Mouse (Mus musculus) lung, adult 2 months (tissue): Measurements from ENCODE around the gene Igfbp6. TPM values are rescaled to one million over a fixed set of nuclear protein-coding genes. Genes with fewer than 3 reads are reported as not detected.

ENCODE experiments used
- DNase-seq: peaks from one replicate; pipeline ENCODE4 v3.0.0; 2022
- H3K4me1 ChIP-seq: fragments of 200-500 bp; 2 replicates; pipeline ENCODE4 v1.6.1; 2011; ENCODE audit warnings: low read length; ENCODE audit not compliant: control insufficient read depth, insufficient read depth
- H3K4me3 ChIP-seq: fragments of 200-500 bp; replicated peaks from 2 replicates; pipeline ENCODE3; 2011; ENCODE audit warnings: low read depth, mild to moderate bottlenecking, control low read depth, low read length; ENCODE audit errors: extremely low read depth
- CTCF ChIP-seq: fragments of 200-500 bp; IDR thresholded peaks from 2 replicates; pipeline ENCODE4 v1.5.1; 2011; ENCODE audit warnings: mild to moderate bottlenecking, low read length, control low read depth; ENCODE audit not compliant: insufficient read depth
- POLR2A ChIP-seq: fragments of 200-500 bp; IDR thresholded peaks from 2 replicates; pipeline ENCODE4 v1.6.1; 2011; ENCODE audit warnings: low read depth, mild to moderate bottlenecking, control low read depth, low read length, borderline replicate concordance; ENCODE audit errors: extremely low read depth
- WGBS: fragments of 180-500 bp; shearing (Covaris S2); methylation state at CpG from one replicate; pipeline ENCODE4 v1.1.7; 2018; 5-methylcytosine and 5-hydroxymethylcytosine counted together
- polyA plus RNA-seq: library from polyadenylated mRNA; depleted of rRNA; stranded (reverse); fragments of >200 nt; gene quantifications from 2 replicates; pipeline ENCODE4 v1.2.3, GENCODE M21; 2012; rRNA removed

Igfbp6 gene
- polyA plus RNA-seq, 1 experiment, result 337 TPM

DNA sequence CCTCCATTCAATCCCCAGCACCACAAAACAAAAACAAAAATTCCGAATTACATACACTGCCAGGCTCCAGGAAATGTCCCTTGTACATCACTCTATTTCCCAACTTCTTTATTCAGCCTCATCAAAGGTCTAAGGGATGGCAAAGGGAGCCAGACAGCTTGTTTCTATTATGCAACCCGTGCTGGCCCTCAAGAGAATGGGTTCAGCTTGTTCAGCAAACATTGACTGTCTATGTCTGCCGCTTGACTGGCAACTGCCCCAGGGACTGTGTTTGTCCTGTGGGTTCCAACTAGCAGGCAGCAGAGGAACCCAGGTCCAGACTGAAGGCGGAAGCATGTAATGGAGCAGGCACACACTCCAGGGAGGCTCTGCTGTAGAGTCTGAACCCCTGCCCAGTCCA is 54.7 kb downstream of the Igfbp6 start:
- no peak for TF ChIP-seq POLR2A
- no peak for TF ChIP-seq CTCF
- 58% methylated on average over 4 of the region's 4 CpGs for WGBS
- no peak overlapping the region for H3K4me3 ChIP-seq
- no peak for DNase-seq
- H3K4me1 ChIP-seq, result peaks cover 6% of the 10 kb centered on the region; the same call in 1 of the 2 replicates

Other genes with a start within 250 kb of the Igfbp6 start
- 0.25 and 1,733 TPM in 2 replicates for gene Krt4, start 219.6 kb upstream of the Igfbp6 start, polyA plus RNA-seq
- gene Krt79, start 204.0 kb upstream of the Igfbp6 start, polyA plus RNA-seq, result 24.6 and 32.7 TPM in 2 replicates
- gene Krt78, start 190.1 kb upstream of the Igfbp6 start, polyA plus RNA-seq, result 0.05 and 32.9 TPM in 2 replicates
- gene Krt8, start 139.9 kb upstream of the Igfbp6 start, polyA plus RNA-seq, result 128 and 147 TPM in 2 replicates
- 62.6 and 63.8 TPM in 2 replicates for gene Krt18, start 116.2 kb upstream of the Igfbp6 start, polyA plus RNA-seq
- gene Eif4b, start 70.6 kb upstream of the Igfbp6 start, polyA plus RNA-seq, result 47.3 and 87.1 TPM in 2 replicates
- gene Tns2, start 43.9 kb upstream of the Igfbp6 start, polyA plus RNA-seq, result 255 and 329 TPM in 2 replicates
- 40.8 and 55.2 TPM in 2 replicates for gene Spryd3, start 8.1 kb upstream of the Igfbp6 start, polyA plus RNA-seq
- gene Soat2, start 6.2 kb downstream of the Igfbp6 start, polyA plus RNA-seq, result 1.1 and 1.2 TPM in 2 replicates
- 25.8 and 46.6 TPM in 2 replicates for gene Zfp740, start 58.9 kb downstream of the Igfbp6 start, polyA plus RNA-seq
- gene Csad, start 60.4 kb downstream of the Igfbp6 start, polyA plus RNA-seq, result 92.8 and 106 TPM in 2 replicates
- 22.0 and 32.4 TPM in 2 replicates for gene Itgb7, start 87.6 kb downstream of the Igfbp6 start, polyA plus RNA-seq
- gene Rarg, start 113.2 kb downstream of the Igfbp6 start, polyA plus RNA-seq, result 75.1 and 93.9 TPM in 2 replicates
- 0.31 and 0.60 TPM in 2 replicates for gene Gm9918, start 126.2 kb downstream of the Igfbp6 start, polyA plus RNA-seq
- 95.4 and 97.1 TPM in 2 replicates for gene Mfsd5, start 135.1 kb downstream of the Igfbp6 start, polyA plus RNA-seq
- 2.4 and 3.8 TPM in 2 replicates for gene Espl1, start 151.9 kb downstream of the Igfbp6 start, polyA plus RNA-seq
- 66.1 and 121 TPM in 2 replicates for gene Pfdn5, start 181.8 kb downstream of the Igfbp6 start, polyA plus RNA-seq
- gene Myg1, start 187.3 kb downstream of the Igfbp6 start, polyA plus RNA-seq, result 50.2 and 53.8 TPM in 2 replicates
- 21.9 and 27.5 TPM in 2 replicates for gene Aaas, start 206.4 kb downstream of the Igfbp6 start, polyA plus RNA-seq
- gene Sp7, start 222.8 kb downstream of the Igfbp6 start, polyA plus RNA-seq, result 0.05 TPM in 1 of 2 replicates, not detected in the other